Mouse (Mus musculus) heart, adult 2 months (tissue): ENCODE results near the gene Cyp2j6.

Source experiments
- CTCF ChIP-seq: fragments of 200-600 bp; IDR thresholded peaks from 2 replicates; pipeline ENCODE4 v1.8.1; 2022; ENCODE audit warnings: antibody characterized with exemption, mild to moderate bottlenecking, moderate library complexity
- POLR2A ChIP-seq: fragments of 200-500 bp; IDR thresholded peaks from 2 replicates; pipeline ENCODE4 v1.6.1; 2011; ENCODE audit warnings: mild to moderate bottlenecking, low read depth, low read length, control low read depth; ENCODE audit not compliant: insufficient read depth

GRCm38 (mm10) chr4:96510083-96510482, 43.4 kb downstream of the Cyp2j6 start:
- TF ChIP-seq POLR2A = no peak
- no peak for TF ChIP-seq CTCF
